Mouse (Mus musculus) left cerebral cortex, adult 11 months (tissue): ENCODE measurements around the gene C8b.

Source experiments
- DNase-seq: peaks from one replicate; pipeline ENCODE4 v3.0.0; 2022; ENCODE audit warnings: low spot score

The C8b gene

DNA sequence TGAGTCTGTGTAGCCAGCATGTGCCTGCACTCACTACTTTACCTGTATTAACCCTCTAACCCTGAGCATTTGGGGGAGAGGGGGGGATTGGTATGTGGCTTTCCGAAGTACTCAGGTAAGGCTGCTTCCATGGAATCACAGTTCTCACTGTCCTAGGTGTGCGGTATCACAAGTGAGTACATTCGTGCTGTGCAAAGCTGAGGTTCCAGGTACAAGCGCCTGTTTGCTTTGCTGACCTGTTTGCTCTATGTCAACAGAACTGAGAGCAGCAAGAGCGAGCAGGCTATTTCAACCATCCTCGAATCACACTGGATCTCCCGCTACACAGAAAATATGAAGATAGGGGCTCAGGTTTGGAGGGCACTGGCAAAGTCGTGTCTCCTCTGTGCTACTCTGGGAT, at the start of gene C8b:
TSS of gene C8b (plus strand) at position 253 of the 400 bp plus-strand sequence.
- no peak for DNase-seq

GRCm38 (mm10) chr4:104716506-104716905, 49.6 kb upstream of the C8b start:
- DNase-seq: no peak

GRCm38 (mm10) chr4:104718973-104719795, 46.9 kb upstream of the C8b start:
- DNase-seq: peak; percentile 47

DNA sequence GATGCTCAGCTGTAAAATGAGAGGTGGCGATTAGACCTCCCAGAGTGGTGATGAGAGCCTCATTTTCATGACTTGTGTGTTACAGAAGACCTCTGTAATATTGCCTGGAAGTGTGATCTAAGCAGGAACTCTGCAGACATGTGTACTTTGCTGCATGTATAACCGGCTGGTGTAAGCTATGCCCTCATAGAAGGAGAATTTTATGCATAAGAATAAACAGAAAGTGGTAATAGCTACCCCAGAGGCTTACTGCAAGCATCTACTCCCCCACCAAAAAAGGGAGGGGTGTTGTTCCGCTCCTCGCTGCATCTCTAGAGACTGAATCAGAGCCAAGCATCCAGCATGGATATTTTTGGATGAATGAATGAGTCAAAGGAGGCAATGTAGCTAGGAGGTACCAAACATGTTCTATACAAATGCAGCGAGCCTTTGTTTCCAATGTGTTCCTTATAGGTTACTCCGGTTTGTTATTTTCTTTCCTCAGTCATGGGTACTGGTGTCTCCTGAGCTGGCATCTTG, 42.5 kb upstream of the C8b start:
- peak; percentile 28 for DNase-seq

DNA sequence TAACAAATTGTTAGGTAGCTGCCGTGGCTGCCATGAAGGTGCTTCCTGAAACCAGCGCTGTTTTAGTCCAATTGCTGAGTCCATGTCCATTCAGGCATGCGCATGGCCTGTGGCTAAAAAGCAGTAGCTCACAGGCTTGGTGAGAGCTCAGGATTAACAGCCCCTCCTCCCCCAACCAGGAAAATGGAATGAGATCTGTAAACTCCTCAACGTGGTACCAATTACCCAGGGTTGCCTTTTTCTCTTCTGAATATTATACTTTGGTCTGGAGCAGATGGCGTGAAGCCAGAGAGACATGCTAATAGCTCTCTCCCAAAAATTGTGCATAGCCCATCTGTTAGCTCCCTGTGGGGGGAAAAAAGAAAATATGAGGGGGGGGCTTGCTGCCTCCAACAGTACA, 41.9 kb upstream of the C8b start:
- DNase-seq: no peak

GRCm38 (mm10) chr4:104725673-104726072, 40.4 kb upstream of the C8b start:
- no peak for DNase-seq

GRCm38 (mm10) chr4:104729185-104729584, 36.9 kb upstream of the C8b start:
- no peak for DNase-seq

DNA sequence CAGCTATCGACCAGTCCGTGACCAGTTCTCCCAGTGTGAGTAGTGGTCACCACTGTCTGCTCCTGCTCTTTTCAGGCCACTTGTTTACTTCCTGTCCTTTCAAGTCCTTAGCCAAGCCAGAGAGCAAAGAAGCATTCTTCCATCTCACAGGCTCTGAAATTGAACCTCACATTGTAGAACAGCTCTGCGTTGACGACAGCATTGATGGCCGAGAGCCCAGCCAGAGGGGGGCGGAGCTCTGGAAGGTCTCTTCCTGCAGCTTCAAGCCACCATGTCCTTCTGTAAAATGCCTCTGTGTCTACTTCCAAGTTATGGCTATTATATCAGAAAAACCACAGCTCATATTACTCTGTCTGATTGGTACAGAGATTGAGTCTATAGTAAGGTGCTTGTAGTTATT, 19.6 kb upstream of the C8b start:
- no peak for DNase-seq

GRCm38 (mm10) chr4:104754090-104754489, 12.0 kb upstream of the C8b start:
- no peak for DNase-seq

DNA sequence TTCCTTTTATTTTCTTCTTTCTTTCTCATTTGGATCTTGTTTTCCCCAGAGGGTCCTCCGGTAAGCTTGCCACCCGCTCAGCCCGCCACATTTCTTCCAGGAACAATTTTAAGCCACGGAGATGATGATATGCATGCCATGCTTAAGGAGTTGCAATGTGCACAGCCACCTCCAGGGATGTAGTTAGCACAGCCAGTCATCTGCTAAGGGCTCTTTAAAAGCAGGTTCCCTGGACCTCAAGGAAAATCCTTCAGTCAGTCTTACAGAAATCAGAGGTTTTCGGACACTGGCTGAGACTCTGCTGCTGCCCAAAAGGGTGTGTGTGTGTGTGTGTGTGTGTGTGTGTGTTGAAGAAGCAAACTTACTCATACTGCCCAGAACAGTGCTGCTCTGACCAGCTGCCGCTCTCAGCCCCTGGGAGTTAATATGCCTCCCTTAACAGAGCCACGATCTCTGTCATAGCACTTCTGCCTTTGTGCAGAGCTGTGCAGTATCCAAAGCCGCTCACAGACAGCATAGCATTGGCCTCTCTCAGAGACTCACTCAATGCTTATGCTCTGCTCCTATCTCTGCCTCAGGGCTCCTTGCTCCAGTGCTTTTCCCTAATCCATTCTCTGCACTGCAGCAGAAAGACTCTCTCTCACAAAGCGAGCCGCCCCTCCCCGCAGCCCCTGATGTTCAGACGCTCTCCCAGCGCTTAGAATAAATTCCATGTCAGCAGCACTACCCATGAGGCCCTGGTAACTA, 5.1 kb upstream of the C8b start:
- no peak for DNase-seq

DNA sequence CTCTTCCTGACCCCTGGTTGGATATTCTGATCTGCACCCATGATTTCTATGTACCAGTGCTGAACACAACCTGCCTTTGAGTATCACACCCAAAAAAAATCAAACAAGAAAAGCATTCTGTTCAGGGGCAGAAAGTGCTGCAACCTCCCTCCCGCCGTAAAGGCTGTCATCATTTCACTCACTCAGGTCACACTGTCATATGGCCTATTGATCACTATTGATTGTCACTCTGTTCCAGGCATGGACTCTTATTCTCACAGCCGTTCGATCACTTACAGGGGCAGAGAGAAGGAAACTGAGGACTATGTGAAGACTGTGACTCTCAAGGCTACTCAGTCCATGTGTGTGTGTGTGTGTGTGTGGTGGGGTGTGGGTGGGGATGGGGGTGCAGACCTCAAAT, 2.1 kb downstream of the C8b start:
- no peak for DNase-seq

DNA sequence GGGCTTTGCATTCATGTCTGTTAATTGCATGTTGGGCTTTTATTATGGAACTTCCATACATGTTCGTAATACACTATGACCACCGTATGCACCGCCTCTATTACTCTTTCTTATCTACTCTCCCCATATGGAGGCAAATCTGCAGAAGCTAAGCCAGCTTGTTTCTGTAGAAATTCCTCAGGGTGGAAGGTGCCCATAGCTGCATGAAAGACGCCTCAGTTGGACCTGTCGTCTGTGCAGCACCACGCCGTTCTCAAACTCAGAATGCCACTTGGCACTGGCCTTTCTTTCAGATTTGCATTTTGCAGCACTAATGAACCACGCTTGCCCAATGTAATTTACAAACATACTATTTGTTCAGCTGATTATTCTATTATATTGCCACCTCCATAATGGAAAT, 3.5 kb downstream of the C8b start:
- no peak for DNase-seq

DNA sequence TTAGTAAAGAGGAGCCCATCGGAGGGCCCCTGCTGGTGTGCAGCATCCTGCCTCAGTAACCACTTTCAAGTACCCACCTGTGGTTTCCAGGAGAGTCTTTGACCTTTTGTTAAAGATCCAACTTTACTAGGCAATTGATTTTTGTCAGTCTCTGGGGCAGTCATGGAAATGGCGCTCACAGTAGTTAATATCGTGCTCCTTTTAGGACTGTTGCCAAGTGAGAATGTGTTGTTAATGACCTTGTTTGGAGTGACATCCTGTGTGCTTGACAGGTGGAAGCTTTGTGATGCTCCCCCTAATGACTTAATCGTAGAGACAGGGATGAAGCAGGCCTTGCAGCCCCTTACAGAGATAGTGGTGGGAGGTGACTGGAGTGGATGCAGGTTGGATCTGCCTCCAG, 4.2 kb downstream of the C8b start:
- no peak for DNase-seq

DNA sequence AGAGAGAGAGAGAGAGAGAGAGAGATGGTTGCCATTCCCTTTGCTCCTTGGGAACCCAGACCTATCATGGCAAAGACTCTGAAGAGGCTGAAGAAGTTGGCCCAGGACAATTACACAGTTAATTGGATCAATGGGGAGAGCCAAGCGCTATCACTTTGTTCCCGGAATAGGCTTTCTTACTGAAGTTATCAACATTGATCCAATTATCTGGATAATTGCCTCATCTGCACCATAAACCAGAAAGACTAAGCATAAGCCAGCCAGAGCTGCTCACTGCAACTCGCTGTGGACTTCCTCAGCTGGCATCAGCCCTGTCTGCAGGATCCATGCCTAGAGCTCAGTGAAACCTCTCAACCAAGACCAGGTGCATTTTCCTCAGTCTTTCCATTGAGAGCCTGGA, 9.5 kb downstream of the C8b start:
- DNase-seq: no peak

DNA sequence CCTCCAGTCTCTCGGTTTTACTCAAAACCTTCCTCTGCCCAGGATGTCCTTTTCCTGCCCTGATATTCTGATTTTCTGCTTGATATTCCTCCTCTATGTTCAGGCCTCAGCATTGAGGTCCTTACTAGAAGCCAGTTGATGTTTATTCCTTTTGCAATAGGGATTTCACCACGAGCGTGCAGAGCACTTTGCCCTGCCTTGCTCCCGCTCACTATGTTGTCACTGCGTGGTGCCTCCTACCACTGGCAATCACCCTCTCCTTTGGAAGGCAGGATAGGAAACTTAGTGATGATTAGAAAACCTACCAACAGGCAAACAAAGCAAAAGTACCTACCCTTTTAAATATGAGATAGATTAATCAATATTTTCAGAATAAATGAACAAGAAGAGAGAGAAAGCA, 13.3 kb downstream of the C8b start:
- no peak for DNase-seq

GRCm38 (mm10) chr4:104781441-104781840, 15.3 kb downstream of the C8b start:
- DNase-seq: no peak

GRCm38 (mm10) chr4:104782346-104782745, 16.2 kb downstream of the C8b start:
- no peak for DNase-seq

GRCm38 (mm10) chr4:104792111-104792510, 26.0 kb downstream of the C8b start:
- DNase-seq: no peak

- no peak for DNase-seq
These were observed 32.8 kb downstream of the C8b start for GRCm38 (mm10) chr4:104798951-104799350.

DNA sequence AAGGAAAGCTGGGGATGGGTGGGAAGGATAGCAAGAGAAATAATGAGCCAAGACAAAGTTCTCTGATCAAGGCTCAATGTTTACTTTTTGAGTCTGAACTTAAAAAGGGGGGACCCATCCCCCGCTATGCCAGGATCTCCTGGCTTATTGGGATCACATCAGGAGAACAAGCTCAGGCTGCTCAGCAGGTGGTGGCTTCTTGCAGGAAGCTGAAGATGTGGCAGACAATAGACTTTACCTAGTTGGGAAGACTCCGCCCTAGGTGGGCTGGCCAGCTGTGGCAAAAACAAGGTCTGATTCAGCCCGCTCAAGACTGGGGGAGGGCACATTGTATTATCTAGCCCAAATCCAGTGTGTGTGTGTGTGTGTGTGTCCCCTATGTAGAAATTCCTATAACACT, 35.5 kb downstream of the C8b start:
- DNase-seq: no peak

GRCm38 (mm10) chr4:104804100-104804499, 38.0 kb downstream of the C8b start:
- no peak for DNase-seq

GRCm38 (mm10) chr4:104805414-104806257, 39.5 kb downstream of the C8b start:
- no peak for DNase-seq
